Mouse (Mus musculus) bone marrow, adult 2 months (tissue): ENCODE results near the gene Epb41. TPM values are rescaled to one million over a fixed set of nuclear protein-coding genes. Genes with fewer than 3 reads are reported as not detected.

Experiments
- H3K27ac ChIP-seq: fragments of 200-500 bp; 2 replicates; pipeline ENCODE4 v1.5.1; 2012; ENCODE audit warnings: low read depth, mild to moderate bottlenecking, control low read depth, inconsistent platforms, low read length; ENCODE audit not compliant: control insufficient read depth, poor library complexity, insufficient read depth
- H3K4me1 ChIP-seq: fragments of 200-500 bp; 2 replicates; pipeline ENCODE4 v1.6.1; 2011; ENCODE audit warnings: low read length; ENCODE audit not compliant: control insufficient read depth, insufficient read depth
- H3K4me3 ChIP-seq: fragments of 200-500 bp; replicated peaks from 2 replicates; pipeline ENCODE3; 2011; ENCODE audit warnings: mild to moderate bottlenecking, low read depth, low read length, control low read depth; ENCODE audit not compliant: control insufficient read depth
- CTCF ChIP-seq: fragments of 200-500 bp; IDR thresholded peaks from 2 replicates; pipeline ENCODE4 v1.5.1; 2011; ENCODE audit warnings: low read length, control low read depth; ENCODE audit not compliant: control insufficient read depth, insufficient read depth
- POLR2A ChIP-seq: fragments of 200-500 bp; IDR thresholded peaks from 2 replicates; pipeline ENCODE4 v1.6.1; 2011; ENCODE audit warnings: low read depth, mild to moderate bottlenecking, control low read depth, low read length, borderline replicate concordance; ENCODE audit not compliant: control insufficient read depth
- WGBS: fragments of 180-500 bp; shearing (Covaris S2); methylation state at CpG from one replicate; pipeline ENCODE4 v1.1.7; 2018; 5-methylcytosine and 5-hydroxymethylcytosine counted together
- polyA plus RNA-seq: library from polyadenylated mRNA; stranded (reverse); fragments of >200 nt; gene quantifications from 2 replicates; pipeline ENCODE4 v1.2.4, GENCODE M21; 2011; ENCODE audit warnings: low replicate concordance; ENCODE audit not compliant: missing spikeins, insufficient read depth, insufficient read length

Epb41 gene
- polyA plus RNA-seq, 1 experiment = 298 TPM

- WGBS = 58% methylated on average over 2 of the region's 2 CpGs
- Histone ChIP-seq H3K4me1 (peaks cover 5% of the 10 kb centered on the region), H3K4me3 (no peak overlapping the region), H3K27ac (peak overlapping the region; percentile 14; the same call in 1 of the 2 replicates)
- TF ChIP-seq CTCF (no peak), POLR2A (no peak)
Measured at GRCm38 (mm10) chr4:132067938-132068235, 7.2 kb downstream of the Epb41 start.

DNA sequence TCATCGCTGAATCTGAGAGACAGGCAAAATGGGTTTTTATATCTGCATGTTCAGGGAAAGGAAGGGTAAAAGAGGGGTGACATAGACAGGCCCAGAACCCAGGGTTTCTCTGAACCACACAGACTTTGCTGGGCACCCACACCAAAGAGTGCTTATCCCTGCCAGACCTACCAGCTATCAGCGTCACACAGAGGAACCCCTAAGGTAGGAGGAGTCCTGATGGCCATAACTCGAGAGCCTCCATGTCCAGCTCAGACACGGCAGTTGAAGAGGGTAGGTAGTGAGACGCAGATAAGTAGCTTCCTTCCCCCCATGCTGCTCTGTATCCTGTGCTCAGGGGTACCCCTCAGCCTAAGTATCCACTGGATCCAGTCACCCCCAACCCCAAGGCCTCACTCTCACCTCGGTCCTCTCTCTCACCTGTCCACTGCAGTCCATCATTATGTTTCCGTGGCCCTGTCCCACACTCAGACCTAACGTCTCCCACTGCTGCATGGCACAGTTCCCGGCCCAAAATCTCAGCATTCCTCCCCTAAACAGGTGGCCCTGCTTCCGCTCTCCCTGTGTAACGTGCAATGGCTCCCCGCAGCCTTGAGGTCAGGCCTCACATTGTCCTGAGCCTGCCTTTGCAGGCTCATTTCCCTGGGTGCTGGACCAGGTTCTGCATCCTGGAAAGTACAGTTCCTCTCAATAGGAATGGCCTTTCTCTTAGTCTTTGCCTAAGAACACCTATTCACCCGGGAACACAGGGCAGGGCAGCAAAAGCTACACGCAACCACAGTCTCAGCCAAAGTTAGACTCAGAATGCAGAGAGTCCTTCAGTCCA lies 7.8 kb downstream of the Epb41 start:
- TF ChIP-seq POLR2A (no peak), CTCF (no peak)
- peak overlapping the region; percentile 14; the same call in 1 of the 2 replicates for H3K27ac ChIP-seq
- H3K4me3 ChIP-seq = no peak overlapping the region
- peaks cover 5% of the 10 kb centered on the region for H3K4me1 ChIP-seq
- WGBS = 79% methylated on average over 14 of the region's 14 CpGs

DNA sequence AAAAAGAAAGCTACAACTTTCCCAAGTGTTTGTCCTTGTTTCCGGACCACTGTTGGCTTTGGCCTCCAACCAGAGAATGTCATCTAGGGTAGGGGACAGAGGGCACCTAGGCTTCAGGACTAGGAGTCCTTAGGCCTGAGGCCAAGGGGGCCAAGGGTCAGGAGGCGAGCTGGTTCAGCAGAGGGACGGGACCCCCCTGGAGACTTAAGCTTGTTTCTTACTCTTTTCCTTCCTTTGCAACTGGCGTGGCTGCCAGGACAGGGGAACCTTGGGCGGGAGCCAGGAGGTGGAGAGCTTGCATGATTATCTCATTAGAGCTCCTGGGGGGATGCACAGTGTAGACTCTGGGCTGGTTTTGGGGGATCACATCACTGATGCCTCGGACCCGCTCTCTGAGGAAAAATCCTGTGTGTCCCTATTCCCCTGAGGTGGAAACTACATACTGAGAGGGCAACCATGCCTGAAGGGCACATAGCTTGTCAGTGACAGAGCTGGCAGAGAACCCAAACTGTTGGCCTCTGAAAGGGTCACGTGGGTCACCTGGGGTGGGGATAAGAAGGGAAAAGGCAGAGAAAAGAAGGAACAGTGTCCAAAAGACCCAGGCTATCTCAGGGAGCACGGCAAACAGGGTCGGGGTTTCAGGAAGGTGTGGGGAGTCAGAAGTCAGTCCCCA lies 8.9 kb downstream of the Epb41 start:
- Histone ChIP-seq H3K4me1 (peaks cover 5% of the 10 kb centered on the region), H3K27ac (peak overlapping the region; percentile 12), H3K4me3 (no peak overlapping the region)
- TF ChIP-seq CTCF = no peak
- no peak for TF ChIP-seq POLR2A
- 52% methylated on average over 10 of the region's 10 CpGs for WGBS

- whole genome bisulfite sequencing = 16% methylated on average over 3 of the region's 3 CpGs
- H3K4me1 ChIP-seq = peaks cover 8% of the 10 kb centered on the region
- no peak overlapping the region for H3K4me3 ChIP-seq
- TF ChIP-seq POLR2A = no peak
- no peak for TF ChIP-seq CTCF
- no peak overlapping the region for H3K27ac ChIP-seq
Measured at GRCm38 (mm10) chr4:132065578-132065977, 9.5 kb downstream of the Epb41 start.

GRCm38 (mm10) chr4:132064550-132064949 lies 10.6 kb downstream of the Epb41 start:
- H3K27ac ChIP-seq = no peak overlapping the region
- no peak for TF ChIP-seq POLR2A
- TF ChIP-seq CTCF = no peak
- H3K4me1 ChIP-seq = peaks cover 7% of the 10 kb centered on the region
- no peak overlapping the region for H3K4me3 ChIP-seq
- 81% methylated on average over 5 of the region's 5 CpGs for WGBS

DNA sequence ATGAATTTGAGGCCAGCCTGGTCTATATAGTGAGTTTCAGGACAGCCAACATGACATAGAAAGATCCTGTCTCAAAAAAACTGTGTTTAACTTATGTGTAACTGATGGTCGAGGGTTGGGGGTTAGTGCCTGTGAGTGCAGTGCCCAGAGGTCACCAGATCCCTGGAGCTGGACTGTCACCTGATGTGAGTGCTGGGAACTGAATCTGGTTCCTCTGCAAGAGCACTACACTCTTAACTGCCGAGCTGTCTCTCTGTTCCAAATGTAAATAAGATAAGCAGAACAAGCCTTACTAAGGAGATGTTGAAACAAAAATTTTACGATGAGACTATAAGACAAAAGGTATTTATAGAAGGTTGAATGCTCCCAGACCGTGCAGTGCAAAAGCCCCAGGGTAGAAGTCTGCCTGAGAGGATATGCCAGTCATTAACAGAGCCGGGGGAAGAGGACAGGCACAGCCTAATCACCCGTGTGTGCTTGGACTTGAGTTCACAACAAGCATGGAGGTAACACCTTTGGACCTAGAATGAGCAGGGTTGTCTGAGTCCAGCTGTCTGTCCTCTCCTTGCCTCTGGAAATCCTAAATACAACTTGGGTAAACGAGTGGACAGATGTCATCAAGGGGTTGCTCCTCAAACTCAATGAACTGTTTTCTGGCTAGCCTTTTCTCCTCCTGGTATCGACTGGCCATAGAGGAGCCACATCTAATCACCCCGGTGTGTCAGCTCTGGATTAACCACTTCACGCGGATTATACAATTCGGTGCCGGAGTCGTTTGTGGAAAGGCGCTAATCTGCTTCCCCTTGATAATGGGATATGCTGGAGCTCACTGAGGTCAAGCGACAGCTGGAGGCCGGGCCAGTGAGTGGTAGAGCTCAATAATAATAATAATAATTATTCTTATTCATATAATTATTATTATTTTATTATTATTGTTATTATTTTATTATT lies 11.9 kb downstream of the Epb41 start:
- no peak for TF ChIP-seq POLR2A
- TF ChIP-seq CTCF = no peak
- peak overlapping the region; percentile 28 for H3K27ac ChIP-seq
- H3K4me1 ChIP-seq = peaks cover 8% of the 10 kb centered on the region
- H3K4me3 ChIP-seq = no peak overlapping the region
- 70% methylated on average over 17 of the region's 17 CpGs for WGBS

DNA sequence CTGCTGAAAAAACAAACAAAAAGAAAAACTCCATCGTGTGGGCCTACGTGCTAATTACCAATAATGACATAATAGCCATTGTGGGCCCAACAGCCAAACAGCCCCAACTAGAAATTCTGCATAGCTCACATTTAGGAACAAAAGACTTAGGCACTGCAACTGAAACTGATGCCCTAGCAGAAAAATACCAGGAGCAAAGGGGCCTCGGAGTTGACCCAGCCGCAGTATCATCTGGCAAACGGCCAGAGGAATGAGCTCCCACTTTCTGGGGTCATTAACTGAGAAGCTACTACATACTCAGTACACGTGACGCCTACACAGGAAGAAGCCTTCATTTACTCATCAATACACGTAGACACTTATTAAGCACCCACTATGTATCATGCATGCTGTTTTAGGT lies 12.8 kb downstream of the Epb41 start:
- H3K4me3 ChIP-seq = no peak overlapping the region
- no peak overlapping the region for H3K27ac ChIP-seq
- TF ChIP-seq CTCF (no peak), POLR2A (no peak)
- peaks cover 10% of the 10 kb centered on the region for H3K4me1 ChIP-seq
- 90% methylated on average over 8 of the region's 8 CpGs for WGBS

GRCm38 (mm10) chr4:132060040-132060832 lies 14.9 kb downstream of the Epb41 start:
- H3K27ac ChIP-seq = peak overlapping the region; percentile 82
- 50% methylated on average over 17 of the region's 17 CpGs for WGBS
- peaks cover 6% of the 10 kb centered on the region for H3K4me1 ChIP-seq
- H3K4me3 ChIP-seq = no peak overlapping the region
- TF ChIP-seq POLR2A = no peak
